Mouse (Mus musculus): Measurements from ENCODE around the gene Slc25a30. TPM values are rescaled to one million over a fixed set of nuclear protein-coding genes. Genes with fewer than 3 reads are reported as not detected.

Gene Slc25a30
- total RNA-seq, 4 experiments from 2014 or later: 88.4 to 209 (median 152) TPM

GRCm38 (mm10) chr14:75735597-75735996 is 51.2 kb downstream of the Slc25a30 start:
- no peak for DNase-seq

DNA sequence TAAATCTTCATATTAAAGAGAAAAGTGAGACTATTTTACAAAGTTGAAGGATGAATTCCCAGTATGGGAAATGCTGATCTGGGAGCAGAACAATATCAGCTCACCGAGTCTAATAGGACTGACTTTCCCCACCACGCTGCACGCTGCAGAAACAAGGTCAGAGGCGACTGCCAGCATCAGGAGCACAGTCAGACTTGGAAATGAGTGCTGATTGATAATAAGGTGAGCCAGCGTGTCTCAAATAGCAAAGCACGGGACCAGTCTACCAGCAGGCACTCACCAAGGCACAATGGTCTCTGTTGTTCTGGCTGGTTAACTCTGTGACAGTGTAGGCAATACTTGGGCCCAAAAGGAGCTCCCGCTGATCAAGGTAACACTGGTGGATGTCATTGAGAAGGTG is 54.2 kb downstream of the Slc25a30 start:
- DNase-seq: no peak

DNA sequence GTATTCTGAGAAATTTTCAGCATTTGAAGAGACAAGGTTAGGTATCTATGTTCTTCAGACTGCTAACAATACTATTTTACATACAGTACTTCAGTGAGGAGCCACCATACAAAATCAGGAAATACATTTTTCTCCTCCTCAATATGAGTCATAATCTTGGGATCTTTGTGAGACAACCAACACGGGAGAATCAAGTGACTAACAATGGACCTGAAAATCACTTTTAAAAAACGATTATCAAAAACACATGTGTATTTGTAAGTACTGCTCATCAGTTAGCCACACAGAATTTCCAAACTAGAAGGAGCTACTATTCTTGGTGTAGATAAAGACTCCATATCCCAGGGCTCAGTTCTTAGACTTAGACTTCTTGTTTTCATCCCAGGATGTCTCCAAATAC is 55.5 kb downstream of the Slc25a30 start:
- no peak for DNase-seq

- DNase-seq: no peak
Observed at GRCm38 (mm10) chr14:75728111-75728510, 58.7 kb downstream of the Slc25a30 start.

- DNase-seq: peak; percentile 10
Observed at GRCm38 (mm10) chr14:75727046-75727445, 59.8 kb downstream of the Slc25a30 start.

- no peak for DNase-seq
Observed at GRCm38 (mm10) chr14:75722816-75723215, 64.0 kb downstream of the Slc25a30 start.

- DNase-seq: no peak
Observed at GRCm38 (mm10) chr14:75721977-75722563, 64.8 kb downstream of the Slc25a30 start.

- no peak for DNase-seq
Observed at GRCm38 (mm10) chr14:75720121-75720520, 66.7 kb downstream of the Slc25a30 start.

DNA sequence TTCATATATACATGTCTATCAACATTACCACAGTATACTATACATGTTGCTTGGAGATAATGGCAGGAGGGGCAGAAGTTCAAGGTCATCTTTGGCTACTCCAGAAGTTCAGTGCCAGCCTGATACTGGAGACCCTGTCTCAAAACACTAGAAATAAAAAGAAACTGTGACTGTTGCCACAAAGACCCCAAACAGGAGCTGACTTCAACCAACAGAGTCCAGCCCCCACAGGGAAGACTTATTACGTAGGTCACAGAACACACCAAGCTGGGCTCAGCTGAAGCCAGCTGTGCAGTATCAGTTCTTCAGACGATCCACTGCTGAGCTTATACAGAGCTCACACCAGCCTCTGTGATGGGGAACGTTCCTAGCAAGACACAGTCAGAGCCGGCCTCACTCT is 70.4 kb downstream of the Slc25a30 start:
- DNase-seq: no peak

DNA sequence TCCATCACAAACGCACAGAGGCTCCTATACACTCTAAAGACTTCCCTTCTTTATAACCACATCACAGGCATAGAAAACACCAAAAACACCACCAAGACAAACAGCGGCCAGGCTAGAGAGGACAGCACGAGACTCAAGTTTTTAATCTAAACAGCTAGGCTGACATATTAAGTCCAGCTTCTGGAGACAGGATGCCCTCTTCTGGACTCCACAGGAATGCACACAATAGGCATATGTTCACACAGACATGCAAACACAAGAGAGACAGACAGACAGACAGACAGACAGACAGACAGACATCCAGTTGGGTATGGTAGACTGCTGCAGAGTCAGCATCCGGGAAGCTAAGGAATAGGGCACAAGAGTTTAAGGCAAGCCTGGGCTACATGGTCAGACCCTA is 73.2 kb downstream of the Slc25a30 start:
- no peak for DNase-seq

DNA sequence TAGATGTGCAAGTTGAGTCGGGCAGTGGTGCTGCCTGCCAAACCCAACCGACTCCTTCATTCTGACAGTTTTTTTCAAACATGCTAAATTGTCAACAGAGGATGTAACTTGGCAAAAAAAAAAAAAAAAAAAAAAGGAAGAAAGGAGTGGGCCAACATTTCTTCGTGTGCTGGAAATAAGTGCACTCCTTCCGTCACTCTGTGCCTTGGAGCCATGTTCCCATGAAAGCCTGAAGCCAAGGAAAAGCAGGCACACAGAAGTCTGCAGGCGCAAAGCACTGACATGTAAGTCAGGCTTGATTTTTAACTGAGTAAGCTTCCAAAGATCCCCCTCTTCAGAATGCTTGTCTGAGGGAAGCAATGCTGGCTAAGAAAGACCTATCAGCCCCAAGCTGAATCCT is 74.2 kb downstream of the Slc25a30 start:
- no peak for DNase-seq

- no peak for DNase-seq
Observed at GRCm38 (mm10) chr14:75711731-75712130, 75.1 kb downstream of the Slc25a30 start.

Other genes starting within 250 kb of the Slc25a30 start
- not detected for gene Spert, start 193.9 kb downstream of the Slc25a30 start, total RNA-seq (2022)
- not detected for gene Erich6b, start 144.8 kb downstream of the Slc25a30 start, total RNA-seq (2022)
- gene Cog3, start 32.5 kb downstream of the Slc25a30 start, total RNA-seq (2022): 10 to 100 TPM; 27.2 to 41.4 (median 37.6) TPM
- 1,000 to 10,000 TPM; 2,109 to 2,569 (median 2,425) TPM for gene Tpt1, start 58.1 kb upstream of the Slc25a30 start, total RNA-seq (2022)
- under 1 TPM in 2 of 4 experiments, not detected in 2; 0.07 to 0.12 TPM for gene Kctd4, start 168.0 kb upstream of the Slc25a30 start, total RNA-seq (2022)
- 10 to 100 TPM; 22.0 to 25.0 (median 23.2) TPM for gene Gtf2f2, start 223.8 kb upstream of the Slc25a30 start, total RNA-seq (2022)